Mouse (Mus musculus) kidney, adult 8-10 months (tissue): ENCODE measurements at regions not wholly inside any gene's neighbourhood (a gene's known extent, or its start where the extent isn't known, plus 50 kb on each side); places are given as distances from the start of the nearest gene placed in this dataset.
A peak's percentile ranks its signal among the peaks of the same experiment; 100 is the strongest.

ENCODE experiments used
- DNase-seq, 2 experiments: peaks; one replicate each; pipeline ENCODE4 v3.0.0; 2022

DNA sequence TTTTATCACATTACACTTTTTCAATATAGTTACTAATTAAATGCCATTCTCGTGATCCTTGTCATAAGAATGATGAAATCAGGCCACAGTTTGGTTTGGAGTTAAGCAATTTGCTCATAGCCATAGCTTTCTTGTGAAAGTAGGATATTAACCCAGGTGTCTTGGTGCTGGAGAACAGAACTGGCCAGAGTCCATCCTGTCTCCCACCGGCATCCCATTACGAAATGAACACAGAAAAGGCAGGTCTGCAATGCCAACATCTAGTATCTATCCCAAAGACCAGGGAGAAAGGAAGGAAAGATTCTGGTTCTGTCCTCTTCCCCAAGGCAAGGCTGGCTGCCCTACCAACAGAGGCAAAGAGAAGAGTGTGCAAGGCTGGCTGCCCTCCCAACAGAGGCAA lies 61.6 kb upstream of the Avpr1a start:
- DNase-seq, result no peak

DNA sequence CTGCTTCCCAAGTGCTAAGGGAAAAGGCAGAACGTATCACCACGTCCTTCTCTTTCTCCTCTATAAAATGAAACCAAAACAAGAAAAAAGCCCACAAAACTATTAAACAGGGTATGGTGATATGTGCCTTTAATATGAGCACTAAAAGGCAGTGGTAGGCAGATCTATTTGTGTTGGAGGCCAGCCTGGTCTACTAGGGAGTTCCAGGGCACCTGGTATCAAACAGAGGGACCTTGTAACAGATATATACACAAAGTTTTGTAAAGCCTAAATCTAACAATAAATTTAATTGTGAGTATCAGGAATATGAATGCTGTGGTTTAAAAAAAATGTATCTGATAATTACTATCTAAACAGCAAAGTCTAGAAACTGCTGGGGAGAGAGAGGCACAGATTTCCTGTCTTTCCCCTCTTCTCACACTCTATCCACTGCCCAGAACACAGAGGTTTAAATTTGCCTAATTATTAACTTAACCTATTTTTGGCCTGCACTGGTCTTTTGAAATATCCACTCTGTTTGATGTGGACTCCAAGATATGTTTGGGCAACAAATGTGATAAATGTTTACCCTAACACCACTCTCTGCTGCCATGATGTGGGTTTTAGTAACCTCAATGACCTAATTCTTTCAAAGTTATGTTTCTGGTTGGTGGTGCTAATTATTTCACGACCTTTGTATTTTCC lies 68.5 kb upstream of the Avpr1a start:
- peak in 1 of 2 experiments; percentile 9 for DNase-seq

DNA sequence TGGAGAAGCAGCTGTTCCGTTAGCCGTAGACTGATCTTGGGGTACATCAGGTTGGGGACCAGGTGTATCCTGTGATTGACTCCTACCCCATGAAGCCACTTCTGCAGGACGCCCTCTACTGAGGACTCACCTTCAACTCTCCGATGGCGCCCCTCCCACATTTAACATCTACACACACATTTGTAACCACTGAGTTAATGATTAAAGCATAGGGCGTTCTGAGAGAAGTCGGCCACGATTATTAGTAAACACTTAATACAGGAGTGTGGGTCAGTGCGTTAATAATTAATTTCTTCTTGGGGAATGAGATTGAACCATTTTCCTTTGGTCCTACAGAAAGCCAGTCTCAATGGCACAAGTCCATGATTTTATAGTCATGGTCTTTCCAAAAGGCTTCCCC lies 105.0 kb upstream of the Avpr1a start:
- DNase-seq, result peak; percentile 62 to 73

DNA sequence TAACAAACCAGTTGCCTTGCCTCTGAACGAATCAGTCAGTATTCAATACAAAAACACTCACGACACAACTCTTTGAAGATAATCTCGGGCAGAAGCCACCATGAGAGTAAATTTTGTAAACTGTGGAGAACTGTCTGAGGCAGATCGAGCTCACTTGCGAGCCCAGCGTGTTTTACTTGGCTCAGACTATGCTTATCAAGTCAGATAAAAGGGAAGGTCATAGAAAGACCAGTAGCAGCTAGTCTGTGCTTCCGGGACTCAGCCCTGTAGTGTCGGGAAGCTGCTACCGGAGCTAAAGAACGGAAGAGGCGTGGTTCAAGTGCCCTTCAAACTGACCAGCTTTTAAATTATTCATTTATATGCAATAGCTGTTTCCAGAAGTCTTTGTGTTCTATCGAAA lies 105.9 kb upstream of the Avpr1a start:
- DNase-seq, result no peak

DNA sequence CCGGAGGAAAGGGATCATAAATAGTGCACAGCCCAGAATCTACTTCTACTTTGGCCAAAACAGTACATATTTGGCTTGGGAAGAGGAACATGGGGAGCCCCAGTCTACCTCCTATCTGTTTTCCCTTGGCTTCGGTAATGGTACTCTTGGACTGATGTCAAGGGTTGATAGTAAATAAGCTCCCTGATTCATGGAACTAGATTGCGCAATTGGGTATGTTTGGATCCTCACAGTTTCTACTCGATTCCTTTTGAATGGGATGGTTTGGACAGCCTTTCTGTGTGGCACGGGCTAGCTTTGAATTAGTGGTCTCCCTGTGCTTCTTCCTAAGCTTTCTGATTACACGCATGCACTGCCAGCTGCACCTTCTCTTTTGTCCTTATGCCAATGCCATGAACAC lies 121.4 kb upstream of the Avpr1a start:
- no peak for DNase-seq

DNA sequence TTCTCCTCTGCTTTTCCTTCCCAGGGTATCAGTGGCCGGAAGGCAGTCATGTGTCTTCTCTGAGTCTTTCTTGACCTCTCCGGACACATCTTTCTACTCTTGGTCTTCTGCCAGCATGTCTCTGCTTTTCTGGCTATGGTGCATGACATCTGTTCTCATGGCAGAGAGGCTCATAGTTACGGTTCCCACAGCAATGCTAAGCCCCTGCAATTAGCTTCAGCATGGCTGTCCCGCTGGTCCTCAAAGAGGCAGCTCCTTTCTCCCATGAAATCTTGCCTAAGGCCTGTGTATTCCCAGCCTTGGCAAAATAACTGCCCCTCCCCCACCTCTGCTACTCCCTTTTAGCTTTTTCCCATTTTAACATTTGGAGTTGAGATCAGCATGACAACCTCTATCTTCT lies 129.4 kb upstream of the Avpr1a start:
- DNase-seq, result peak in 1 of 2 experiments; percentile 6

DNA sequence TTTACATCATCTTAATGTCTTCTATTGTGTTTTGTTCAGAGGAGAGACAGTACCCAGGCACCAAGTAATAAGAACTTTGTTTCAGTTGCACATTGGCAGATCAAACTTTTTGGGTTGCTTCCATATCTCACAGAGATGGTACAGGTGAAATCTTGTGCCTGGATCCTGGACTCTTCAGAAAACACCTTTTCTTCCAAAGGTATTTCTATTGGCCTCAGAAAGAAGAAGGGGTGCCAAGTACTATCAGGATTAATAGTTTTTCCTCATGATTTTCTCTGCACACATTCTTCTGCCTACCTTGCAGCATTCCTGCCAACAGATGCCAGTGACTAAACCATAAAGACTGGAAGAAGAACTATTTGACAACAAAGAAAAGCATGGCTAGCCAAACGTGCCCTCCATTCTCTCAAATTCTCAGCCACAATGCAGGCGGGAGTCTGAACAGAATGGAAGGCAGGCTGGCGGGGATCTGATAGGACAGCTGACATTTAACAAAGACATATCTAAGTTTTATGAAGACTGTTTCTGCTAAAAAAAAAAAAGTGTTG lies 137.6 kb upstream of the Avpr1a start:
- DNase-seq, result no peak

DNA sequence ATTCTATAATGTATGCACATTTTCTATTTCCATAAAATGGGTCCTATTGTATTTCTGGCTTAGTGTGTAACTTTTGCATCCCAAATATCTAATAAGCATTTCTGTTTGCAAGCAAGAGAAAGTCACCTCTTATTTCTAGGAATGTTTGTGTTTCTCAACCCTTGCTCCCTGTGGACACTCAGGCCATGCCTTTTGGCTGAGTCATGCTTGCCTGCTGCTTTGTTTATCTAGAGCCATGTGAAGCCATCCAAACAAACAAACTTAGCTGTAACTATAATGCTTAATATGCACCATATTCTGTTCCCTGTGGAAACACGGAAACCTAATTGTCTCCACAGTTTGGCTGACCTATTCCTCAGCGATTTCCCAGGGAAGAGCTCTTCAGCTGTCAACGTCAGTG lies 139.6 kb upstream of the Avpr1a start:
- DNase-seq, result peak in 1 of 2 experiments; percentile 2

DNA sequence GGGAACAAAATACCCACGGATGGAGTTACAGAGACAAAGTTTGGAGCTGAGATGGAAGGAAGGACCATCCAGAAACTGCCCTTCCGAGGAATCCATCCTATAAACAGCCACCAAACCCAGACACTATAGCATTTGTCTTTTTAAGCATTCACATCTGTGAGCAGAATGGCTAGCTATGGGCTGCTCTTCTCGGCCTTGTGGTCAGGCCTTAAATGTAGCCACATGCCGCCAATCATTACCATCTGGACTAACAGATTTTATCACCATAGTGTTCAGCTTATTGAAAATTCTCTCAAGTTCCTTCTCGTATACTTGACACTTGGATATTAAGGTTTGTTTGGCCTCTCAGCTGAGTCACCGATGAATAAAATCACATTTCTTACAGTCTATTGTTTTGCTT lies 146.0 kb upstream of the Avpr1a start:
- no peak for DNase-seq

DNA sequence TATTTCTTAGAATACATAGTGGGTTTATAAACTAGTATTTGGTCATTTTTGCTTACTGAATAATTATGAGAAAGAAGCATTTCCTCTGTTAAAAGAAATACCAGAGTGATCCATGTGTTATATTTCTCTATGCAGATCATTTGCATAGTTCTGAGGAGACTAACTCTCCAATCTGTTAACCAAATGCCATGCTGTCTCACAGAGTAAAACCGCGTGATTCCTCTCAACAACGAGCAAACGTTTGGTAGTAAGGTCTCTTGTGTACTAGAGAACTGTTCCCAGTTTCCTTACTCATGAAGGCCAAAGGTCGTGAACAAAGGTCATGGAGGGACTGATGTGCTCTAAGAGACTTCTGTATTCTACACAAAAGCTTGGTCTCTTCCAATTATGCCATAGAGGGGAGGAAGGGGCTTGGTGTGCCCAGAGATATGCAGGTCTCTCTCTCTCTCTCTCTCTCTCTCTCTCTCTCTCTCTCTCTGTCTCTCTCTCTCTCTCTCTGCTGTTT lies 152.3 kb upstream of the Avpr1a start:
- DNase-seq, result no peak

DNA sequence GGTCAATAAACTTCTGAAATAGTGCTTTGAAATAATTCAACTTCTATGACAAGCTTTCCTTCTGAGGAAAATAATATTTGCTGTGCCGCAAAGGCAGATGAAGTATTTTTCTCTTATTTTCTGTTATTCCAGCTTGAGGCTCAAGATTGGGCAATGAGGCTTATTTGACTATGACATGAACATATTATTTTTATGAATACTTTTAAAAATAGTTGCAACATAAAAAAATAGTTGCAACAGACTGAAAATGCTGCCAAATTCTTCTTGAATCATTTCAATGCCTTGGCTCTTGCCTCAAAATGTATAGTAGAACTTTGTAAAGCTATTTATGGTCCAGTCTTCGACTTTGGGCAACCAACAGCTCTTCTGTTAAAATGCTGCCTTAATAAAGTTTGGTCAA lies 156.7 kb upstream of the Avpr1a start:
- DNase-seq, result no peak

DNA sequence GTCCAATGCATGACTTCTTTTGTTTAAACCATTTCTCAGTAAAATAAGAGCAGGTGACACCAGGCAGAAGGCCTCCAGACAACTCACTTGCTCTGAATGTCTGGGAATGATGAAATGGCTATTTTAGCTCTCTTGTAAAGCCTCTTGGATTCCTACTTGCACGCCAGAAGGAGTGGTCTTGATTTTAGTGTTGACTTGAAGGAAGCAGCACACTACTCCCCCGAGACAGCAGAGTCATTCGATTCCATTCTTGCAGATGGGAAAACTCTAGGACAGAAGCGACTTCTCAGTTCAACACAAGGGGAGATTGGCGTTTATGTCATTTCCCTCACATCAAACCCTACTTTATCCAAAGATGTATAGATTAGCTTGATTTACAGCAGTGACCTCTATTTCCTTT lies 157.2 kb upstream of the Avpr1a start:
- DNase-seq, result no peak

DNA sequence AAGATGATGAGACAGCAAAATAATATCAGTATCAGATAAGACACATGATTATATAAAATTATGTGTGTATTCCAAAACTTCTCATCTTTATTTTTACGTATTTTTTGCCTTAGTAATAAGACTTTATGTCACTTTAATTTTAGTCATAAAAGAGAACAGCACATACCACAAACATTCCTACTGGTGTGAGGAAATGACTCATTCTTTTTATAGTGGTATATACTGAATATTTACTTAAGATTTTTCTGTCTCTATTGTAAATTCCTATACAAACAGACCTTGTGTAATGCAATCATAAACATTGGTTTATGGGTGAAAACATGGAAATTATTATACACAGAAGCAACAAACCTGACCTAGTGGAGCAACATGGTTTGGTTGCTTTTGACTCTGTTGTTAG lies 173.4 kb upstream of the Avpr1a start:
- DNase-seq, result no peak

DNA sequence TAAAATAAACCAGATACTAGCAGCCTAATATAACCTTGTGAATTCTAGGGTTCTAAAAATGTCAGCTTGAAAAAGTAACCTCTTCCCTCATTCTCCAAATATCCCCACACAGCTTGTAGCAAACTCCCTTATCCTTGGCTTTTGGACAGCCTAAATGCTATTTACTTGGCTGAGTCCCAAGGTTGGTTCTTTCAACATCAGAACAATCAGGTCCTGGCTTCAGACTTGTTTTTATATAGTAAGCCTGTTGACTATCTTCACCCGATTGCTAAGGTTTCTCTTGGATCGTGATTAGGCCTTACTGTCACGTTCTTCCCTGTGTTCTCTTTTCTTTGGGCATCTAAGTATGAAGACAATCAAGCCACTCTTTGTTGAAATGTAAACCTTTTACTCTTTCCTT lies 174.1 kb upstream of the Avpr1a start:
- DNase-seq, result no peak

DNA sequence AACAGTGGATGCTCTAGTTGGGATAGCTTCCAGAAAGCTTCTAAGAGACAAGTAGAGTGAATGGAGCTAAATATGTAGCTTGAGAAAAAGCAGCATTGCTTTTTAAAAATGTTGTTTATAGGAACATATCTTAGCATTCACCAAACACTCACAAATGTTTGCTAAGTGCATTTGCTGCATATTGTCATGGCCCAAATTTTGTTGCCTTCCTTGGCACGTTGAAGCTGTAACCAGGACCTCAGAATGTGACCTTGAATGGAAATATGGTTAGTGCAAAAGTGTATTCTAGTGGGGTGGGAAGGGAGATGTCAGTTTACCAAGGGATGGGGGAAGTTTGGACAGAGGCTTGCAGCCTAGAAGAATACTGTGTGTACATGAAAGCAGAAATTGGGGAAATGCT lies 166.9 kb upstream of the Rxylt1 start:
- DNase-seq, result no peak

DNA sequence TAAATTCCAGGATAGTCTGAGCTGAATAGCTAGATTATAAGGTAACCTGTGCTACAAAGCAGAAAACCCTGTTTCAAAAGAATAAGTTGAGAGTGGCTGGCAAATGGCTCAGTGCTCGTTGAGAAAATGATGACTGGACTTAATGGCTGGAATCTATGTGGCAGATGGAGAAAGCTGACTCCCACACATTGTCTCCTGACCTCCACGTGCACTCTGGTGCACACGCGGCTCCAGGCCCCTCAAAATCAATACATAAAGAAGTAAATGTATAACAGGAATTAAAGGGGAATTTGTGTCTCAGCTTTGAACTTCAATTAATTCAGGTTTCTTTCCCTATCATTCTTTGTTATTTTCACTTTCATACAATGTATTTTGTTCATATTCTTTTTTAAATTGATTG lies 162.2 kb upstream of the Rxylt1 start:
- no peak for DNase-seq

DNA sequence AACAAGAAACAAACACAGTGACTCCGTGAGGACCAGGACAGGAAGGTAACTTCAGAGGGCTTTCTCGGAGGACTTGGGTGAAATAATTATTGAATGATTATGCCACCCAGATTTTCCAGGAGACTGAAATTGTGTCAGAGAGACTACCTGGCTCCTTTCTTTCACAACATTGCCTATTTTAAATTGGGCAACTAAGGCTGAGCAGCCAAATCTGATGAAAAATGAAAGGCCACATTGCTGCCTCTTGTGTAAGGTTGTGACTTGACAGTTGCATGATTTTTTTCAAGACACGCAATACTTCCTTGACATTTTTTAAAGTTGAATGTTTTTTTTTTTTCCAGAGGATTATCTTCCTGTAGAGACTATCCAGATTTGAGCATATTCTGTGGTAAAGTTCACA lies 161.5 kb upstream of the Rxylt1 start:
- DNase-seq, result no peak

DNA sequence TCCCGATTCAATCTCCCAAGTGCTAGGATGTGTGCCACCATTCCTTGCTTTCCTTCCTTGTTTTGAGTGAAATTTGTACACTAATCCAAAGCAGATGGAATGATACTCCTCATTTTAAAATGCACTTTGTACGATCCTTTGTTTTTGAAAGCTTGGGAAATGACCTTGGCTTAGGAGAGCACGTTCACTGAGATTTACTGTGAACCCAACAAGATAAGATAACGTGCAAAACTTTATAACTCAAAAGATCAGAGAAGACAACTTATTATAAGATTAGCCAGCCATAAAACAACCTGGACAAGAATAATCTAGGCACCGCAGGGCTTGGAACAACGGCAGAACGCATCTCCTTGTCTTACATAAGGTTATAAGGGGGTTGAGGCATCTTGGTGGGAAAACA lies 134.6 kb upstream of the Rxylt1 start:
- DNase-seq, result no peak

DNA sequence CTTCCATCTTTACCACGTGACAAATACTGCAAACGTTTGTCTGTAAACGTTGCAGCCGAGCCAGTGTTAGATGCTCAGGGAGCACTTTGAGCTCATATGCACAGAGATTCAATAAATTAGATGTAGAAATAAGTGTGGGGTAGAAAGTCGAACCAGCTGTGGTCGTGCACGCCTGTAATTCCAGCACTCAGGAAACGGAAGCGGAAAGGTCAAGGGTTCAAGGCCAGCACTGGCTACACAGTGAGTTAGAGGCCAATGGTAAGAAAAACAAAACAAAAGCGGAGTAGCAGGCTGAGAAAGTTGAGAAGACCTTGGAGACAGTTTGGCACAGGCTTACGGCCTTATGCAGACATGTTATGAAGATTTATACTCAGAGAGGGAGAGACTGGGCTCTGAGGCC lies 133.6 kb upstream of the Rxylt1 start:
- peak; percentile 28 to 45 for DNase-seq

DNA sequence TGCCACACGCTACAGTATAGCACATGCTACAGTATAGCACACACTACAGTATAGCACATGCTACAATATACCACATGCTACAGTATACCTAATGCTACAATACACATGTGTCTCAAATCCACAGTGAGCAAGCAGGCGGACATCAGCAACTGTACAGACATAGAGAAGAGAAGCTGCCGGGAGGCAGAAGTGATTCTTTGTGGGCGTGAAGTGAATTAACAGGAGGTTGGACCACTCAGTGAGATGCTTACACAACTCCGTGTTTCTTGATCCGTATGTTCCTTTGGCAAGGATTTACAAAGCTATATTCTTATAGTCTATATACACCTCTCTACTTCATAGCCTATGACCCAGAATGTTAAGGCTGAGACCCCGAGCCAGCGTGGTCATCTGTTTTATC lies 128.5 kb upstream of the Rxylt1 start:
- no peak for DNase-seq

DNA sequence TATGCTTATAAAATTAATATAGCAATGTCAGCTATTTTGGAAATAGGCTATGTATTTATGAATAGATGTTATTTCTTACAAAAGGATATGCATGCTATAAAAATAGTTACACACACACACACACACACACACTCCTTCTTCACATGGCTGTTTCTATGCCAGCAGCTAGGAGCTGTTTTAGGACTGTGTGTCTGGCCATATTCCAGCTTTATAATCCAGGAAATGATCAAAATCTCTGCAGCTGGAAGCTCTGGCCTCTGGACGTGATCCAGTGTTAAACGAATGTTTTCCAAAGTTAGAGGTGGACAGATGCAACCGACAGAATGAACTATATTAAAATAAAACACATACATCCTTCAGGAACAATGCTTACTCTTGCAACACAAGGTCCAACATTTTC lies 125.9 kb upstream of the Rxylt1 start:
- no peak for DNase-seq

DNA sequence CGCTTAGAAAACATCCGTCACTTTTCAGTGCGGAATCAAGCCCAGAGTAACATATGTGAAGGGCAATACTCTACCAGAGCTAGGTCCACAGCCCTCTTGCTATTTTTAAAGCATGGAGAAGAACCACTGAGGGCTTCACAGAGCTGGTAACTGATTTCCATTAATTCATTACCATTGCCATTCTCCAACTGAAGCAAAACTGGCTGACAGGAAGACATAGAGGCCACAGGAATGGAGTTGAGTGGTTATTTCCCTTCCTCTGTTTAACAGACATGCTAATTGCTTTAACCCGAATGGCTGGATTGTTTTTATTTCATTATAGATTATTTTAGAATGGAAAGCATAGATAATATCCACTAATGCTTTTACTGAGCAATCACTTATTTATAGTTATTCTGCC lies 120.4 kb upstream of the Rxylt1 start:
- no peak for DNase-seq

DNA sequence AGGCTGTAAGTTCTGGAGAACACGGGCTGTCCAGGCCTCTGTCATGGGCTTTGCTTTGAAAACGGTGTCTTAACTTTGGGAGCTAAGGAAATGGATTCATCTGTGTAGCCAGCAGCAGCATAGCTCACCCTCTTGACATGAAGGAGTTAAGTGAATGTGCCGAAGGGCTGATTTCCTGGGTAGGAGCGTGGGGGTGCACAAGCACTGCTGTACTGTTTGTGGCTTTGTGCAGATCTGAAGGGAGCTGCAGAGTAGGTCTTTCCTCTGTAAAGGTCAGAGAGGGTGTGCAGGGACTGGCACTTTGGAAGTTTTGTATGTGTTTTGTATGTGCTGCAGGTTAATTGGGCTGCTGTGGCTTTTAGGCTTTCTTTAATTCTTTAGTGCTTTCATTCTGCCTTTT lies 102.6 kb upstream of the Rxylt1 start:
- no peak for DNase-seq

DNA sequence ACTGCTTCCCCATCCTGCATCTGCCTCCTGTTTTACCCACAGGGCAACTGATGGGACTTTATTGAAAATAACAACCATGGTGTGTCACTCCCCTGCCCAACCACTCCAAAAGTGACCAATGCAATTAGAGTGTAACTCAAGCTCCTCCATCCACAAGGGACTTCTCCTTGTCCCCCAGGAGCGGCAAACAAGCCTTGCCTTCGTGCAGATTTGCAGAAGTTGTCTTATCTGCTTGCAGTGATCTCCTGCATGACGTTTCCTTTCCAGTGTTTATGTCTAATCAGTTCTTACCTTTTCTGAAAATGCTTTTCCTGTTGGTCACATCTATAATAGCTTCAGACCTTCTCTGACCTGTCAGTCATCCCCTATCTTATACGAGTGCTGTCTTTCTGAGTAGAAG lies 100.5 kb upstream of the Rxylt1 start:
- no peak for DNase-seq

DNA sequence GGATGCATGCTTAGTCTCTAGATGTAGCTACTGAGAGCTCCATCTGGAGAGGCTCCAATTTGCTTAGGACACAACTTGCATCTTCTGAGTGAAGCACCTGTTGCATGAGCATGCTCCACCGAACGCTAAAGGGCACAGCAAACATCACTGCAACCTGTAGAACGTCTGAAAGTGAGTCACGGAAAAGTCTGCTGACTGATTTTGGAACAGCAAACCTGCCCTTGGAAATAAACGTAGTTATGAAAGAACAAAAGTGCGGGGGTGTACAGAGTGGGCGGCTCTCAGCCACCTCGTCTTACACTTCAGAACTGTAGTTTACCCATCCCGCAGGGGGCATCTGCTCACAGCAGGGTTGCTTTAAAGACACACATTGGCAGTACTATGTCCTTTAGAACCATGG lies 97.0 kb upstream of the Rxylt1 start:
- DNase-seq, result no peak
